ENCODE assay signal across 26 mouse cellular contexts in genomic region chr7:25897411-25897810, GRCm38 (mm10). TPM values are rescaled to one million over a fixed set of nuclear protein-coding genes. Genes with fewer than 3 reads are reported as not detected.
DNase-seq lines count a peak whose midpoint lies in the region; ATAC-seq and TF ChIP-seq lines count a peak whose summit lies in the region.
"Had no signal": no experiment of that assay in that cellular context is flagged by ENCODE, and none has a peak within 500 bp of the region (broad histone marks: within the 10 kb centered on the region; RNA-seq: fewer than 3 reads in every experiment).

Gene Cyp2b10, plus strand, starts transcription at chr7:25897620.

- TF ChIP-seq CTCF in liver, postnatal 0 days (IDR thresholded peaks at IDR 0.05; ENCODE audit: low read depth) = no peak

- WGBS in liver, postnatal 0 days (ENCODE audit: insufficient replicate concordance) = 74% methylated on average over 6 of the region's 6 CpGs
- 67% methylated on average over 6 of the region's 6 CpGs for WGBS in liver, embryonic 11.5 days
- 83% methylated on average over 6 of the region's 6 CpGs for WGBS in forebrain, embryonic 16.5 days

- no peaks in the 10 kb centered on the region for H3K27me3 ChIP-seq in liver, postnatal 0 days (ENCODE audit: insufficient read depth, low read length)
- H3K27me3 ChIP-seq in liver, embryonic 11.5 days (replicated peaks; ENCODE audit: control insufficient read depth, insufficient read depth, low read length) = no peaks in the 10 kb centered on the region
- no peaks in the 10 kb centered on the region for H3K27me3 ChIP-seq in forebrain, embryonic 16.5 days (replicated peaks; ENCODE audit: control insufficient read depth, insufficient read depth, low read length)
- H3K27me3 ChIP-seq: embryonic facial prominence, embryonic 15.5 days; heart, embryonic 15.5 days; hindbrain, embryonic 13.5 days; limb, embryonic 12.5 days; neural tube, embryonic 15.5 days had no signal

- H3K9me3 ChIP-seq in liver, postnatal 0 days (ENCODE audit: low read length) = no peaks in the 10 kb centered on the region
- no peaks in the 10 kb centered on the region for H3K9me3 ChIP-seq in liver, embryonic 11.5 days (ENCODE audit: control insufficient read depth, low read length)
- no peaks in the 10 kb centered on the region for H3K9me3 ChIP-seq in forebrain, embryonic 16.5 days (ENCODE audit: control insufficient read depth, low read length)
- H3K9me3 ChIP-seq: embryonic facial prominence, embryonic 15.5 days; heart, embryonic 15.5 days; hindbrain, embryonic 13.5 days; limb, embryonic 12.5 days had no signal

- H3K4me3 ChIP-seq in liver, postnatal 0 days (ENCODE audit: low read depth, low read length) = no peak within 1 kb of the TSS
- no peak within 1 kb of the TSS for H3K4me3 ChIP-seq in liver, embryonic 11.5 days (ENCODE audit: low read depth, low read length)
- no peak within 1 kb of the TSS for H3K4me3 ChIP-seq in forebrain, embryonic 16.5 days (replicated peaks; ENCODE audit: low read length)
- H3K4me3 ChIP-seq: embryonic facial prominence, embryonic 15.5 days; heart, adult 2 months; heart, embryonic 15.5 days; hindbrain, embryonic 13.5 days; limb, embryonic 12.5 days; neural tube, embryonic 15.5 days had no signal

- no peak within 1 kb of the TSS for H3K9ac ChIP-seq in liver, postnatal 0 days (replicated peaks)
- H3K9ac ChIP-seq in liver, embryonic 11.5 days (ENCODE audit: low read depth, low read length) = no peak within 1 kb of the TSS
- no peak within 1 kb of the TSS for H3K9ac ChIP-seq in forebrain, embryonic 16.5 days (replicated peaks; ENCODE audit: low read depth, low read length)
- H3K9ac ChIP-seq: embryonic facial prominence, embryonic 15.5 days; heart, embryonic 15.5 days; hindbrain, embryonic 13.5 days; limb, embryonic 12.5 days; liver, embryonic 14.5 days; neural tube, embryonic 15.5 days had no signal

- H3K4me2 ChIP-seq in liver, postnatal 0 days (ENCODE audit: low read depth, low read length) = no peak within 1 kb of the TSS
- H3K4me2 ChIP-seq in liver, embryonic 11.5 days = no peak within 1 kb of the TSS
- H3K4me2 ChIP-seq in forebrain, embryonic 16.5 days (ENCODE audit: low read length) = no peak within 1 kb of the TSS
- H3K4me2 ChIP-seq: embryonic facial prominence, embryonic 15.5 days; heart, embryonic 15.5 days; hindbrain, embryonic 13.5 days; limb, embryonic 12.5 days; midbrain, embryonic 11.5 days; neural tube, embryonic 15.5 days had no signal

- DNase-seq in adrenal gland, postnatal 10 days = peak; percentile 13
- DNase-seq in adrenal gland, adult 18-20 months (ENCODE audit: low spot score in 2 of 2) = no peak
- DNase-seq in liver, postnatal 0 days = no peak
- no peak for DNase-seq in liver, embryonic 11.5 days (ENCODE audit: low spot score)
- peak; percentile 2 for DNase-seq in adipocyte (ENCODE audit: low spot score)
- peak; percentile 23 to 27 for DNase-seq in lung, postnatal 4 days
- no peak for DNase-seq in gastrocnemius, postnatal 10 days
- DNase-seq: cerebellum, adult 11 months; cerebellum, adult 9-11 months; gastrocnemius, postnatal 25 days; heart, adult 2 months; heart, postnatal 36 days; kidney, adult 11 months; kidney, postnatal 14 days had no signal

- no peaks in the 10 kb centered on the region for H3K36me3 ChIP-seq in liver, postnatal 0 days (replicated peaks; ENCODE audit: insufficient read depth, low read length)
- H3K36me3 ChIP-seq in liver, embryonic 11.5 days (ENCODE audit: control insufficient read depth, insufficient read depth, low read length) = no peaks in the 10 kb centered on the region
- no peaks in the 10 kb centered on the region for H3K36me3 ChIP-seq in forebrain, embryonic 16.5 days (ENCODE audit: control insufficient read depth, insufficient read depth)
- H3K36me3 ChIP-seq: embryonic facial prominence, embryonic 15.5 days; heart, embryonic 15.5 days; hindbrain, embryonic 13.5 days; limb, embryonic 12.5 days; neural tube, embryonic 15.5 days had no signal

- TF ChIP-seq EP300 in liver, postnatal 0 days (IDR thresholded peaks at IDR 0.05; ENCODE audit: low read depth) = no peak

- H3K4me1 ChIP-seq in liver, postnatal 0 days (ENCODE audit: insufficient read depth) = peaks cover 3% of the 10 kb centered on the region
- H3K4me1 ChIP-seq in liver, embryonic 11.5 days (replicated peaks; ENCODE audit: control insufficient read depth, insufficient read depth, low read length) = no peaks in the 10 kb centered on the region
- H3K4me1 ChIP-seq in forebrain, embryonic 16.5 days (replicated peaks; ENCODE audit: control insufficient read depth, insufficient read depth, low read length) = no peaks in the 10 kb centered on the region
- H3K4me1 ChIP-seq: embryonic facial prominence, embryonic 15.5 days; heart, embryonic 15.5 days; hindbrain, embryonic 13.5 days; limb, embryonic 12.5 days; neural tube, embryonic 15.5 days had no signal

- H3K27ac ChIP-seq in liver, postnatal 0 days (ENCODE audit: low read depth) = no peak within 1 kb of the TSS
- no peak within 1 kb of the TSS for H3K27ac ChIP-seq in liver, embryonic 11.5 days (ENCODE audit: low read depth, low read length)
- no peak within 1 kb of the TSS for H3K27ac ChIP-seq in forebrain, embryonic 16.5 days (ENCODE audit: low read length)
- H3K27ac ChIP-seq: embryonic facial prominence, embryonic 15.5 days; heart, adult 2 months; heart, embryonic 15.5 days; hindbrain, embryonic 13.5 days; limb, embryonic 12.5 days; liver, embryonic 14.5 days; macrophage; neural tube, embryonic 15.5 days had no signal

- peak; percentile 50 for ATAC-seq in liver, postnatal 0 days
- ATAC-seq in liver, embryonic 11.5 days (replicated peaks; ENCODE audit: low FRiP score) = no peak
- ATAC-seq in forebrain, embryonic 16.5 days = no peak
- ATAC-seq: forebrain, embryonic 14.5 days had no signal

RNA-seq across cellular contexts. Expression of gene Cyp2b10, which starts in this region (rescaled TPM):
- total RNA-seq in adrenal gland, postnatal 10 days (2021) = 10 to 100 TPM in 1 of 2 experiments, 1 to 10 TPM in 1; 1.4 to 12.6 TPM
- 10 to 100 TPM in 1 of 2 experiments, 1 to 10 TPM in 1; 8.3 to 26.8 TPM for total RNA-seq in adrenal gland, adult 18-20 months (2021)
- polyA plus RNA-seq in liver, postnatal 0 days (2015; fragmentation: Nextera tagmentation; extraction: Ambion mirVana) = 3.4 and 5.8 TPM in 2 replicates
- not detected in 2 replicates for polyA plus RNA-seq in liver, embryonic 11.5 days (2014; fragmentation: Nextera tagmentation; extraction: Ambion mirVana)
- not detected in 2 replicates for polyA plus RNA-seq in forebrain, embryonic 16.5 days (2015; fragmentation: Nextera tagmentation; extraction: Ambion mirVana)
- not detected for total RNA-seq in gastrocnemius, postnatal 10 days (2021)
- total RNA-seq: common myeloid progenitor, adult 5-6 weeks; gastrocnemius, postnatal 25 days; left cerebral cortex, postnatal 10 days had no signal
- polyA plus RNA-seq: embryonic facial prominence, embryonic 15.5 days; forebrain, embryonic 14.5 days; heart, embryonic 15.5 days; hindbrain, embryonic 13.5 days; limb, embryonic 12.5 days; macrophage; midbrain, embryonic 11.5 days; neural tube, embryonic 15.5 days had no signal

Comparison
In these comparisons a context has a peak if more than half of its experiments do, and no peak if none do; other contexts are left out.
1. DNase-seq: peak in adrenal gland, postnatal 10 days (single experiment), adipocyte (single experiment) and lung, postnatal 4 days (2 of 2); none in adrenal gland, adult 18-20 months (0 of 2), liver, postnatal 0 days (single experiment), liver, embryonic 11.5 days (single experiment) and gastrocnemius, postnatal 10 days (single experiment).